Mouse (Mus musculus): ENCODE measurements around the gene Foxc2. TPM values are rescaled to one million over a fixed set of nuclear protein-coding genes. Genes with fewer than 3 reads are reported as not detected.

Foxc2 gene
- total RNA-seq, 2 experiments from 2014 or later, result 2.3 to 2.6 TPM

DNA sequence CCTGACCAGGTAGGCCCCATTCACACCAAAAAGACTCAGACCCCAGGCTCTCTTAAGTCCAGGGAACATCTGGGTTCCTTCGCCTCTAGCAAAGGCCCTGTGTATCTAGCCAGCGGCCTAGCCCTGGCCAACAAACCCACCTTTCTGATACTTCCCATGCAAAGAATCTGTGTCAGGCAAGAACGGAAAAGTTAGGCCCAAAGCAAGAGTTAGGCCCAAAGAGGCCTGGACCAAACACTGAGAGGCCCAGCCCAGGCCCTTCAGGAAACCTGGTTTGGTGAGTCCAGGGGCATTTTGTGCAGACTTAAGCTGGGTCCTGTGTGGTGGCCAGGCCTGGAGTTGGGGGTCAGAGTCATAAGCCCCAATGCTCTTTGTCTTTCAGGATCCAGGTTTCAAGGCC, 30.4 kb upstream of the Foxc2 start:
- DNase-seq (ENCODE audit: low spot score in 2 of 2), result no peak

- DNase-seq (ENCODE audit: low spot score in 2 of 2), result no peak
Measured at GRCm38 (mm10) chr8:121086004-121086900, 29.7 kb upstream of the Foxc2 start.

- DNase-seq (ENCODE audit: low spot score in 2 of 2), result no peak
Measured at GRCm38 (mm10) chr8:121088281-121088680, 27.7 kb upstream of the Foxc2 start.

- no peak for DNase-seq (ENCODE audit: low spot score in 2 of 2)
Measured at GRCm38 (mm10) chr8:121088871-121089630, 26.9 kb upstream of the Foxc2 start.

- DNase-seq (ENCODE audit: low spot score in 2 of 2), result no peak
Measured at GRCm38 (mm10) chr8:121089631-121090380, 26.2 kb upstream of the Foxc2 start.

- DNase-seq (ENCODE audit: low spot score in 2 of 2), result no peak
Measured at GRCm38 (mm10) chr8:121090716-121091115, 25.3 kb upstream of the Foxc2 start.

DNA sequence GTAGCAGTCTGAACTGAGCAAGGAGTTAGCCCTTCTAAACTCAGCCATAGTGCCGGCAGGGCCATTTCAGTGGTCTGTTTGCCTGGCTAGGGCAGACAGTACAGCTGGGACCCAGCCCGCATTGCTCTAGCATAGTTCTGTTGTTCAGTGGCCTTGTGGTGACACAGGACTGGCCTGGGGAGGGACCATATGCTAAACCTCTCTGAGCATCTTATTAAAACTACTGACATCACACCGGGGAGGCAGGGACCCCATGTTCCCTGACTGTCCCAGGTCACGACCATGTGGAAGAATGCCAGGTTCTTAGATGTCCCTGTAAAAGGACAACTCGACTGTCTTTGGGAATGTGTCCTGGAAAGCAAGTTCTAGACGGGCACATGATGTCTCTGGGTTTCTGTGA, 23.8 kb upstream of the Foxc2 start:
- DNase-seq (ENCODE audit: low spot score in 2 of 2), result no peak

GRCm38 (mm10) chr8:121092627-121093026, 23.3 kb upstream of the Foxc2 start:
- peak; percentile 77 to 90 for DNase-seq (ENCODE audit: low spot score in 2 of 2)

- no peak for DNase-seq (ENCODE audit: low spot score in 2 of 2)
Measured at GRCm38 (mm10) chr8:121093496-121093895, 22.5 kb upstream of the Foxc2 start.

DNA sequence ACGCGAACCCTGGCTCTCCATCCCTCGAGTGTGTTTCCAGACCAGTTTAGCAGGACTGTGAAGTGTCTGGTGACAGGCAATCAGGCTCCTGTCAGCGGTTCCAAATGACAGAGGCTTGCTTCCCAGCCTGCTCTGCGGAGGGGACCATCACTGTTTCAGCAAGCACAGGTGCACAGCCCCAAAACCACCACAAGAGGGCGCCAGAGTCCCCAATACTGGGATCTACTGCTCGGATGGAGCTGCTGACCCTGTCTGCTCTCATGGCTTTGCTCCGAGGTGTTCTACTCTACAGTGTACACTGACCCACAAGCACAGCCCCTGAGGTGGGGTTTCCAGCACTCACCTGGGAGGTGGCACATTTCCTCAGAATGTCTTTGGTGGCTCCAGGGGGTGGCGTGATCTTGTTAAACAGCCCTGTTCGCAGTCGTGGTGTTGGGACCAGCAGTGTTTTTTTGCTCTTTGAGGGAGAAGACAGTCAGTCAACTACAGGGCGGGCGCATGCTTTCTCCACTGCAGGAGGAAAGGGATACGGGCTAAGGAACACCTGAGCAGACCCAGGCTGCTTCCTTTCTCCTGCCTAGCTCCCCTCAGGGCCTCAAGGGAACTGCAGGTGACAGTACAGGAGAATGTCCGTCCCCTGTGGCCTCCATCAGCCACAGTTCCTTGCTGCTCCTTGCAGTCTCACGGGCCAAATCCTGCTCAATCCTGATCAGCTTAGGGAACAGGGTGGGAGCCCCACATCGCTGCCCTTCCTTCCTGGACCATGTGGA, 11.7 kb upstream of the Foxc2 start:
- peak; percentile 67 to 79 for DNase-seq (ENCODE audit: low spot score in 2 of 2)

GRCm38 (mm10) chr8:121107668-121108656, 8.0 kb upstream of the Foxc2 start, which contains the start of gene Mthfsd:
Gene Mthfsd, minus strand, starts transcription at chr8:121108392.
- DNase-seq (ENCODE audit: low spot score in 2 of 2), result peak; percentile 99 to 100

- no peak for DNase-seq (ENCODE audit: low spot score in 2 of 2)
Measured at GRCm38 (mm10) chr8:121108657-121109056, 7.3 kb upstream of the Foxc2 start.

GRCm38 (mm10) chr8:121111145-121111907, 4.6 kb upstream of the Foxc2 start:
- no peak for DNase-seq (ENCODE audit: low spot score in 2 of 2)

- DNase-seq (ENCODE audit: low spot score in 2 of 2), result peak; percentile 97 to 99
Measured at GRCm38 (mm10) chr8:121113261-121113660, 2.7 kb upstream of the Foxc2 start.

GRCm38 (mm10) chr8:121115136-121115535, 835 bp upstream of the Foxc2 start:
- no peak for DNase-seq (ENCODE audit: low spot score in 2 of 2)

DNA sequence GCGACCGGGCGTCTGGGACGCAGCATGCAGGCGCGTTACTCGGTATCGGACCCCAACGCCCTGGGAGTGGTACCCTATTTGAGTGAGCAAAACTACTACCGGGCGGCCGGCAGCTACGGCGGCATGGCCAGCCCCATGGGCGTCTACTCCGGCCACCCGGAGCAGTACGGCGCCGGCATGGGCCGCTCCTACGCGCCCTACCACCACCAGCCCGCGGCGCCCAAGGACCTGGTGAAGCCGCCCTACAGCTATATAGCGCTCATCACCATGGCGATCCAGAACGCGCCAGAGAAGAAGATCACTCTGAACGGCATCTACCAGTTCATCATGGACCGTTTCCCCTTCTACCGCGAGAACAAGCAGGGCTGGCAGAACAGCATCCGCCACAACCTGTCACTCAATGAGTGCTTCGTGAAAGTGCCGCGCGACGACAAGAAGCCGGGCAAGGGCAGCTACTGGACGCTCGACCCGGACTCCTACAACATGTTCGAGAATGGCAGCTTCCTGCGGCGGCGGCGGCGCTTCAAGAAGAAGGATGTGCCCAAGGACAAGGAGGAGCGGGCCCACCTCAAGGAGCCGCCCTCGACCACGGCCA, 717 bp downstream of the Foxc2 start:
- DNase-seq (ENCODE audit: low spot score in 2 of 2), result no peak

GRCm38 (mm10) chr8:121117186-121117651, 1.2 kb downstream of the Foxc2 start:
- no peak for DNase-seq (ENCODE audit: low spot score in 2 of 2)

- DNase-seq (ENCODE audit: low spot score in 2 of 2), result no peak
Measured at GRCm38 (mm10) chr8:121117906-121118305, 1.9 kb downstream of the Foxc2 start.

Measured in left cerebral cortex, adult 18-20 months (tissue).